Mouse (Mus musculus) lung, postnatal 25 days (tissue): Measurements from ENCODE around the gene Wbp1l.
A peak's percentile ranks its signal among the peaks of the same experiment; 100 is the strongest.
"Not testable (repeated sequence)": the region's sequence is repeated elsewhere in the genome, so short reads cannot be mapped to it uniquely, and the experiment has no call there.

Source experiments
- DNase-seq: peaks from one replicate; pipeline ENCODE4 v3.0.0; 2022; ENCODE audit warnings: low spot score

Gene Wbp1l

GRCm38 (mm10) chr19:46598720-46599252 lies at the start of gene Wbp1l:
TSS of gene Wbp1l (plus strand) at chr19:46599084.
- DNase-seq: peak; percentile 99

GRCm38 (mm10) chr19:46550385-46550784 lies 48.5 kb upstream of the Wbp1l start:
- no peak for DNase-seq

GRCm38 (mm10) chr19:46552496-46552895 lies 46.4 kb upstream of the Wbp1l start:
- no peak for DNase-seq

- no peak for DNase-seq
Observed at GRCm38 (mm10) chr19:46553541-46553955, 45.3 kb upstream of the Wbp1l start.

- no peak for DNase-seq
Observed at GRCm38 (mm10) chr19:46558009-46558408, 40.9 kb upstream of the Wbp1l start.

GRCm38 (mm10) chr19:46558631-46559030 lies 40.3 kb upstream of the Wbp1l start:
- peak; percentile 51 for DNase-seq

GRCm38 (mm10) chr19:46562132-46562531 lies 36.8 kb upstream of the Wbp1l start:
- peak; percentile 74 for DNase-seq

- DNase-seq: no peak
Observed at GRCm38 (mm10) chr19:46562581-46563515, 36.0 kb upstream of the Wbp1l start.

- DNase-seq: no peak
Observed at GRCm38 (mm10) chr19:46563603-46564002, 35.3 kb upstream of the Wbp1l start.

- DNase-seq: no peak
Observed at GRCm38 (mm10) chr19:46564043-46564462, 34.8 kb upstream of the Wbp1l start.

- DNase-seq: not testable (repeated sequence)
Observed at GRCm38 (mm10) chr19:46571211-46571877, 27.5 kb upstream of the Wbp1l start.

GRCm38 (mm10) chr19:46571878-46572244 lies 27.0 kb upstream of the Wbp1l start:
- DNase-seq: no peak

- DNase-seq: no peak
Observed at GRCm38 (mm10) chr19:46572548-46572947, 26.3 kb upstream of the Wbp1l start.

GRCm38 (mm10) chr19:46572951-46573937 lies 25.6 kb upstream of the Wbp1l start, which contains the start of the genes Arl3 and Sfxn2:
TSS of gene Arl3 (minus strand) at chr19:46573198.
TSS of gene Sfxn2 (plus strand) at chr19:46573365.
- peak; percentile 97 for DNase-seq

- no peak for DNase-seq
Observed at GRCm38 (mm10) chr19:46573990-46574389, 24.9 kb upstream of the Wbp1l start.

- DNase-seq: no peak
Observed at GRCm38 (mm10) chr19:46575196-46575595, 23.7 kb upstream of the Wbp1l start.

GRCm38 (mm10) chr19:46587823-46588508 lies 10.9 kb upstream of the Wbp1l start:
- DNase-seq: peak; percentile 81

GRCm38 (mm10) chr19:46591575-46591974 lies 7.3 kb upstream of the Wbp1l start:
- no peak for DNase-seq

GRCm38 (mm10) chr19:46592751-46593439 lies 6.0 kb upstream of the Wbp1l start:
- no peak for DNase-seq

GRCm38 (mm10) chr19:46598187-46598586 lies 697 bp upstream of the Wbp1l start:
- no peak for DNase-seq
